Mouse (Mus musculus) ES-E14 (cell line): ENCODE measurements around the gene Jak2.

Source experiments
- MAFK ChIP-seq: IDR thresholded peaks from 2 replicates; pipeline ENCODE4 v1.6.1; 2014; ENCODE audit warnings: mild to moderate bottlenecking, low read depth, low read length, inconsistent platforms; ENCODE audit not compliant: insufficient read depth
- ZC3H11A ChIP-seq: IDR thresholded peaks from 2 replicates; pipeline ENCODE4 v1.6.1; 2012; ENCODE audit warnings: low read depth, mild to moderate bottlenecking, inconsistent platforms, low read length, borderline replicate concordance
- ZNF384 ChIP-seq: IDR thresholded peaks from 2 replicates; pipeline ENCODE4 v1.6.1; 2012; ENCODE audit warnings: low read depth, low read length, inconsistent platforms

GRCm38 (mm10) chr19:29209898-29210297 is 41.7 kb upstream of the Jak2 start:
- no peak for TF ChIP-seq MAFK
- TF ChIP-seq ZC3H11A: no peak
- no peak for TF ChIP-seq ZNF384
